Mouse (Mus musculus): ENCODE results near the gene Pcare.
"Not testable (repeated sequence)": the region's sequence is repeated elsewhere in the genome, so short reads cannot be mapped to it uniquely, and the experiment has no call there.

Pcare gene

DNA sequence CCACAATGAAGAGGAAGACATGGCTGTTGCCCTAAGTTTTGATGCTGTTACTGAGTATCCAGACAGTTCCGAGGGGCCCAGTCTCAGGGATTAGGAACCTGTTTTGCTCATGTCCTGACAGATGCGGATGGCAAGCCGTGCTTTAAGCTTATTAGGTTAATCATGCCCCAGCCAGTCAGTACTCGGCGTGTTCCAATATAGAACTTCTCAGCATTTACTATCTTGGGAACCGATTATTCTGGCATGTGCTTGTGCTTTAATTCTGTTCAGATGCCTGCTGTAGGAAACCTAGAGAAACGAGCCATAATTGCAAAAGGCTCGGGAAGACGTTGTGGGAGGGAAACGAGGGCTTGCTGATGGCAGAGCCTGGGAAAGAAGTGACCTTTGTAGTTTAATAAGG is at the start of gene Pcare:
Gene Pcare, minus strand, starts transcription at position 64 of the 400 bp plus-strand sequence.
- no peak for DNase-seq

DNA sequence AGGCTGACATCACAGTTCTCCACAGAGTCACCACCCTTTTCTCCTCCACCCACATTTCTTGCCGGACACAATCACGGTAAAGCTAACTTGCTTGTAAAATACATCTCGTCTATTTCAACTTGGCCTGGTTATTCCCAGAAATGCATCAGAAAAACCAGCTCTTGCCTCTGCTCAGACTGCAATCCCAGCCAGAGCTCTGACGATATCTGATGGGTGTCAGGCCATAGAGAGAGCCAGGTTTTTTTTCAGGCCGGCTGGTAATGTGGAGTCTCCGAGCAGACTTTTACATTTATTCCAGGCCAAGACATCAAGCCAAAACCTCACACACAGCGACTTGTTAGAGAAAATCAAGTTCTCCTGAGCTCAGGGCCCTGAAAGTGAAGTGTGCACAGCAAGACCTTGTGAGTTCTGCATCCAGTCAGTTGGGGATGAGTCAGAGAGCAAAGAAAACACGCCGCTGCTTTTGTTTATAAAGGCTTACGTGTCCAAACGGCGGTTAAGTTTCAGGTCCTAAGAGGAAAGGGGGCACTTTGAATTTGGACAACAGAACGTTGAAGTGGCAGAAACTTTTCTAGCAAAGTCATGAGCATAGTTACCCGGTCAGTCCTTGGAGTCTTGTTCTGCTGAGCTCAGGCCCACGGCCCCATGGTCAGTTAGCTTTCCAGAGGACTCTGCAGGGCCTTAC is 43.0 kb upstream of the Pcare start:
- DNase-seq, result no peak

DNA sequence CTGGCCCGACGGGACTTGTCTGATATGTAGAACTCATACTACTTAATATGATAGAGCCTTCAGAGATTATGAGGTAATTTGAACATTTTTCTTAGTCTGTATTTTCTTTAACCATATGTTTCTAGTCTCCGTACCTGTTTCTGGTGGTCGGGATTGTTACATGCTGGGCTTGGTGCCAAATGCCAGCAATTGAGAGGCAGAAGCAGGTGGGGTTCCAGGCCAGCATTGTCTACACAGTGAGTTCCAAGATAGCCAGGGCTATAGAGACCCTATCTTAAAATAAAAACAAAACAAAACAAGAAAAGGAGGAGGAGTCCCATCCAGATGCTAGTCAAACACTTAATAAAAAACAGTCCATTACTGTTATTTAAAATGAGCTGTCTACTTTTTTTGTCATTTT is 38.9 kb upstream of the Pcare start:
- no peak for DNase-seq

DNA sequence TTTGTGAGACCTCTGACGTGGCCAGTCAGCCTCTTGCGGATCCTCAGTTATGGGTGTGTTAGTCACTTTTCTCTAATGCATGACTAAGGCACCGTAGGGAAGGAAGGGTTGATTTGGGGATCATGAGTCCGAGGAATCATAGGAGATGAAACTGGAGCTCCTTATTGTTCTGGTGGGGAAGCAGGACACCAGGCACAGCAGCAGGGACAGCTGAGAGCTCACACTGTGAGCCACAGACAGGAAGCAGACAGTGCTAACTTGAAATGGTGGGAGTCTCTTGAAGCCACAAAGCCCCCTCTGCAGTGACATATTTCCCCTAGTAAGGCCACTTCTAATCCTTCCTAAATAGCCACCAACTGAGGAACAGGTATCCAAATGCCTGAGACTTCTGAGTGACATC is 38.4 kb upstream of the Pcare start:
- DNase-seq, result no peak

DNA sequence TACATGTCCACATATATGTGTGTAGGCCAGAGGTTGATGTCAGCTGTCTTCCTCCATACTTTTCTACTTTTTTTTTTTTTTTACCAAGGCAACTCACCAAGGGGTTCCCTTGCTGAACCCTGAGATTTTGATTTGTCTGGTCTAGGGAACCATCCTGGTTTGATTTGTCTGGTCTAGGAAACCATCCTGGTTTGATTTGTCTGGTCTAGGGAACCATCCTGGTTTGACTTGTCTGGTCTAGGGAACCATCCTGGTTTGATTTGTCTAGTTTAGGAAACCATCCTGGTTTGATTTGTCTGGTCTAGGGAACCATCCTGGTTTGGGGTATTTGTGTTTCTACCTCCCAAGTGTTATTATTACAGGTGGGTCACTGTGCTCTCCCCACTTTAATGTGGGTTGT is 33.8 kb upstream of the Pcare start:
- DNase-seq, result no peak

DNA sequence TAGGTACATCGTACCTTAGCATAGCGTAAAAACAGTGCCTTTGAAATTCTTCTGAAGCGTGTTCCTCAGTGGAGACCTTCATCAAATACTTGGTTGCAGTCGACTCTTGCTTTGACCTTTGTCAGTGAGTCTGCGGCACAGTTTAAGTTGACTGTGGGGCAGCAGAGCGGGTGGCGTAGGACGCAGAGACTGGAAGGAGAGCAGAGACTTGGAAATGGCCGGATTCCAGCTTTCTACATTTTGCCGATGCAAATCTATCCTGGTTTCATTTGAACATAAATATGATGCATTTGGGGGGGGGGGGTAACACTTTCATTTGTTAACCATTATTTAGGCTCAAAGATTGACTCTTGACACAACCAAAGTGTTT is 30.7 kb upstream of the Pcare start:
- DNase-seq, result no peak

DNA sequence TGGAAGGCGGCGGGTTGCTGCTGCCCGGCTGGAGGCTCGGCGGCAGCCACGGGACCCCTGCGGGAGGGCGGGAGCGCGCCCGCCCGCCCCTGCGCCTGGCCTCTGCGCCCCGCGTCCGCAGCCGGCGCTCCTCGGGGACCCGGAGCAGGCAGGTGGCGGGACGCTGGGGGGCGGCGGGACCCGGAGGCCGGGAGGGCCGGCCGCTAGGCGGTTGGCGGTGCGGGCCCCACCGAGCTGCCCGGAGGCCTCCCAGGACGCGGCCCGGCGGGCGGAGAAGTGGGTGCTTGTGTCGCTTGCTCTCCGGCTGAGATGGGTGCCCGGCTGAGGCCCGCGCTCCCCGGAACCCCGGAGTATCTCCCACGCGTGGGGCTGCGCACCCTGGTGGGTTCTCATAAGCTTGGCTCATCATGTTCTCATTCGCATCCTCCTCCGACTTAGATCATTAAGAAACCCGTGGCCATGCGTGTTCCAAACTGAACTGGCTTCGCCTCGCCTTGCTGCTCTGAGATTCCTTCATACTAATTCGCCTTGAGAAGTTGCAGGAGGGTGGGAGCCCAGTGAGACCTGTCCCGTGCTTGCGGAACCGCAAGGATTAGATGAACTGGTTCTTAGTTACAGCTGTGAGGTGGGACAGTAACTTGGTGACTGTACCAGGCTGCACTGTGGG is 30.1 kb upstream of the Pcare start:
- DNase-seq, result no peak

DNA sequence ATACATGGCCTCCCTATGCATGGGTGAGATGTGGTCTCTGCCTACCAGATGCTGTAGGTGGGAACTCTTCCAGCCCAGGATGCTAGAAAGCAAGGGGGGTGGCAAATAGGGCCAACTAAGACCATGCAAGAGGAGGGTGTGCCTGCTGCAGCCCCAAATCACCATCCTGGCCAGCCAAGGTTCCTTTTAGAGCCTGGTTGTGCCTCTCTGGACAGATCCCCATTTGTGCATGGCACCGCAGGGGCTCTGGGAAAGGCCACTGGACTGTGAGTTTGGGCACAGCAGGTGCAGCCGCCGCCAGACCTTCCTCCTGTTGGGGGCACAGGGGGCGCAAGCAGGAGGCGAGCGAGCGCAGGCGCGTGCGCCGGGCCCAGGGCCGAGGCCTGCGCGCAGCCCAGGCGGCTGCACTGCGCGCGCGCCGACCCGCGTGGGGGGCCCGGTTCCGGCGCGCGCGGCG is 29.6 kb upstream of the Pcare start:
- DNase-seq, result peak; percentile 4

DNA sequence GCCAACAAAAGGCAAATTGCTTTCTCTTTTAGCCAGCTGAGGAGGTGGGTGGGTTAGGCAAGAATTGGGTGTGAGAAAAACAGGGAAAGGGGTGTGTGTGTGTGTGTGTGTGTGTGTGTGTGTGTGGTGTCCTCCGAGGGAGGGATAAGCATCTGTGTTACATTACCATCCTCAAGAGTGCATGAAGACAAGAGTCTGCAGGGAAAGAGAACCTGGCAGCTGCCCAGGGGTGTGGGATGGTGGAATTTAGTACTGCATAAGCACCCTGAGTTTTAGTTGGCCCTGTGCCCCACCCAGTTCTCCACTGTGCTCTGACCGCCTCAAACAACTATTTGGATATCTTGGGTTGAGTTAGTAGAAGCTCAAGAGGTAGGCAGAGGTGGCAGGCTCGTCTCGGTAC is 28.3 kb upstream of the Pcare start:
- no peak for DNase-seq

DNA sequence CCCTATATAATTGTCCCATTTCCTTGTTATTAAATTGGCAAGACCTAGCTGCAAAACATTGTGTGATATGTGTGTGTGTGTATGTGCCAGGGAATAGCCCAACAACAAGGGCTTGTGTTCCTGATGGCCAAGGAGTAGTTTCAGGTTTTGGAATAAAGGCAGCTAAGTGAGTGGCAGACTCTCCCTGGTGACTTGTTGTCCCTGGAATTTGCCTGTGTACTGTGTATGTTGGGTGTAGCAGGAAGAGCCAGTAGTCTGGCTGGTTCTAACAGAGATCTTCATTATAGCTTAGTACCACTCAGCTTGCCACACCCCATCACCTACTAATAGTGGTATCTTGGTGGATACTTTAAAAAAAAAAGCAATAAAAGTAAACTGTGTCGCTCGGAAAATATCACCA is 27.8 kb upstream of the Pcare start:
- no peak for DNase-seq

DNA sequence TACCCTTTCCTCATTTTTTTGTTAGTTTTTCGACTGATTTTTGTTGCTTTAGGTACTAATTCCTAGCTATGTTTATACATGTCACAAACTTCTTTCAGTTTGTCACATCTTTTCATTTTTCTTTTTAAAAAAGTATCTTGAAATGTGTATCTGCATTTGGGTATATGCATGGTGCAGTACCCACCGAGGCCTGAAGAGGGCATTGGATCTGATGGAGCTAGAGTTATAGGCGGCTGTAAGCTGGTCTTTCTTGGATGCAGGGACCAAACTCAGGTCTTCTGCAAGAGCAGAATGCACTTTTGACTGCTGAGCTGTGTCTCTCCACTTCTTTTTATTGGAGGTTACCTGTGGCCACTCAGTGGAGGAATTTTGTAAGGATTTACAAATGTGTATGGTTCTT is 26.0 kb upstream of the Pcare start:
- no peak for DNase-seq

DNA sequence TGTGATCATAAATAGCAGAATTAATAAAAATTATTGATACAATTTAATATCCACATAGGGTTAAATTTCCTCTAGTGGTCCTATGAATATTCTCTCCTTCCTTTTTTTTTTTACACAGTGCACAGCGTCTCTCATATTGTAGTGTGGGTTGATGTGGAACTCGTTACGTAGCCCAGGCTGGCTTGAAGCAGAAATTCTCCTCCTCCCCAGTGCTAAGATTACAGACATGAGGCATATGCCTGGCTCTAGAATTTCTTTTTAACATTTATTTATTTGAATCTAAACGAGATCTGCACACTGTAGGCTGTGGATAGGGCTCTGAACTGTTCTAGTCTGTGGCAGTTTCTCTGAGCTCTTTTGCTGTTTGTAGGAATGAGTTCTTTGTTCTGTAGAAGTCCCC is 22.6 kb upstream of the Pcare start:
- DNase-seq, result no peak

DNA sequence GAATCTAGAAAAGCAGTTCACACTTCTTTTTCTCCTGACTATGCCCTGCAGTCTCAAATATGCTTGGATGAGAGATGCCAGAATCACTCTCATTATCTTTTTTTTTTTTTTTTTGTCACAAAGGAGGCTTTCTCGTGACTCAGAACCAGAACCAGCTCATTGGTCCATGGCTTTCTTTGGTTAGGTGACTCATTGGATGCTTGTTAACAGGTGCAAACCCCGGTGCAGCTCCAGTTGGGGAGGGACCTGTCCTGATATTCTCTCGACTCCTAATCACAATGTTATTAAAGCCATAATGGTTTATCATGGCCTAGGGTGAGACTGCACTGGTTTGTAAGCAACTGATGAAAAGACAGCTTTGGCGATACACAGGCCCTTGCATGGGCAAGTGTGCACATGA is 21.5 kb upstream of the Pcare start:
- no peak for DNase-seq

DNA sequence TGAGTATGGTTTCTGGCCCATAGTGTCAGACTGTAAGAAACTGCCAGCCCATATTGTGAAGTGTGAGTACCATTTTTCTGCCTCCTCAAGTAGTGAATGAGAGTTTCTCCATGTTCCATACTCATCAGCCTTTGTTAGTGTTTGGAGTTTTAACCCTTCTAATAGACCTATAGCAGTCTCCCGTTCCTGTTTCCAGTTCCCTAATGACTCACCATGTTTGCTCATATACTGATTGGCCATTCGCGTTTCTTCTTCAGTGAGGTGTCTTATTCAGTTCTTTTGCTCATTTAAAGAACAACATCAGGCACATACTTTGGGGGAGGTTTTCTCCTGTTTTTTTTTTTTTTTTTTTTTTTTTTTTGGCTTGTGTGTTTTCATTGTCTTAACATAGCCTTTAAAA is 18.0 kb upstream of the Pcare start:
- no peak for DNase-seq

DNA sequence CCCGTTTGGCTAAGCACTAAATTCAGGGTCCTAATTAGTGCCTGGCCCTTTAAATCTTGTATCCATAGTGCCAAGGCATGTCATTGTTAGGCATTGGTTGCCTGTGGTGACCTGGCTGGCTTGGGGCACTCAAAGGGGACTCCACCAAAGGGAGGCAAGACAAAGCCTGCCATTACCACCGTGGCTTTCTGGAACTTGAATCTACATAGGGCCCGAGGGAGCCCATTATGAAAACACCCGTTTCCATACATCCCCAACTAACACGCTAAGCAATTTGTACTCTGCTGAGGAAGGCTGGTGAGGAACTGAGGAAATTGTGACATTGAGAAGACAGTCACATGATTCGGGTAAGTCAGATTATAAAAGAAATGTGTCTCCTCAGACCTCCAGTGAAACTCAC is 16.9 kb upstream of the Pcare start:
- DNase-seq, result no peak

DNA sequence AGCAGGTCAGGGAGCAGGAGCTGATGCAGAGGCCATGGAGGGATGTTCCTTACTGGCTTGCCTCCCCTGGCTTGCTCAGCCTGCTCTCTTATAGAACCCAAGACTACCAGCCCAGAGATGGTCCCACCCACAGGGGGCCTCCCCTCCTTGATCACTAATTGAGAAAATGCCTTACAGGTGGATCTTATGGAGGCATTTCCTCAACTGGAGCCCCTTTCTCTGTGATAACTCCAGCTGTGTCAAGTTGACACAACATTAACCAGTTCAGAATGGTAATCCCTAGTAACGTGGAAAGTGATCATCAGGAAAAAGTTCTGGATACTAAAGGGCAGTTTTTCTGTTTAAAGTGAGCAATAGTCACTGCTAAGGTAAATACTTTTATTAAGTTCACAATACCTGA is 15.5 kb upstream of the Pcare start, which contains the start of gene Clip4:
Gene Clip4, plus strand, starts transcription at position 301 of the 400 bp plus-strand sequence.
- DNase-seq, result not testable (repeated sequence)

DNA sequence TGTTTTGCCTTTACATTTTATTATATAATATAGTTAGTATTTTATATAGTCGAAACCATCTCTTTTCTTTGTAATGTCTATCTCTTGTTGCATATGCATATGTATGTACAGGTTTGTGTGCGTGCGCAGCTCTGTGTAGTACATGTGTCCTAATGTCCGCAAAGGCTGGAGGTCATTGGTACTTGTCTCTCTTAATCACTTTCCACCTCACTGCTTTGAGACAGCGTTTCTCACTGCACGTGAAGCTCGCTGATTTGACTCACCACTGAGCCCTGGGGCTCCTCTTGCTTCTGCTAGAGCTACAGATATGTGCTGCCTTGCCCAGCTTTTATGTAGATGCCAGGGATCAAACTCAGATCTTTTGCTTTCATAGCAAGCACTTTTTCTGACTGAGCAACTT is 7.8 kb upstream of the Pcare start:
- no peak for DNase-seq

DNA sequence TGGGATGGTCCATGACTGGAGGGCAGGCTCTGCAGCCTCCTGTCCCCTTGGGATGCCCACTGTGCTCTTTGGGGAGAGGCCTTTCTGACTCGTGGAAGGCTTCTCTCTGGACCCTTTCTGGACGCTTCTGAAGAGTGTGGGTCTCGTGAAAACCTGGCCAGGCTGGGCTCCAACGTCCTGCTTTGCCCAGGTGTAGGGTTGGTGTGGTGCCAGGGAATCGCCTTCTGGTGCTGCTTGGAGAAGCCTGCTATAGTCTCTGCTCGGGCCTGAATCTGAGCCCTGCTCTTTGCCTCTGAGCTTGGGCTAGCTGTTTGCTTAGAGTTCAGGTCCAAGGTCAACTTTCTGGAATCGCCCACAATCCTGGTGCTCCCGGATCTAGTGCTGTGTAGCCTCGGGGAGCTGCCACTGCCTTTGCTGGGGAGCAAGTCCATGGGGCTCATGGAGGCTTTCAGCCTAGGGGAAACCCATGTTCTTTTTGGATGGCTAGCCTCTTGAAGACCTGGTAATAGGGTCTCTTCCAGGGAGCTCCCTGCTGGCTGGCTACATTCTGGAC is 3.0 kb downstream of the Pcare start:
- no peak for DNase-seq

DNA sequence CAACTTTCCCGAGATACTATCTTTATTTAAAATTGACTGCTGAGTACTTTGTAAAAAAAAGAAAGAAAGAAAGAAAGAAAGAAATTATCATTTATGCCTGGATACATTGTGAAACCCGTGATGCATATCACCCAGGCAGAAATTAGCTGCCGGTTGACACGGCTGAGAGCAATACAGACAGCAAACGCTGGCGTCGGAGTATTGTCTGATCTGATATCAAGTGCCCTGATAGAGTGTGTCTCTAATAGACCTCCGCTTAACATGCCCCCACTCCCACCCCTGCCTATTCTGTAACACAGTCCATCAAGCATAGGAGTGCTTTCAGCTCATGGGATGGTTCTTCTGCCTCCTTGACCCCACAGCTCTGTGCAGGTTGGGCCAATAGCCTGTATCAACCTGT is 5.1 kb downstream of the Pcare start:
- DNase-seq, result no peak

DNA sequence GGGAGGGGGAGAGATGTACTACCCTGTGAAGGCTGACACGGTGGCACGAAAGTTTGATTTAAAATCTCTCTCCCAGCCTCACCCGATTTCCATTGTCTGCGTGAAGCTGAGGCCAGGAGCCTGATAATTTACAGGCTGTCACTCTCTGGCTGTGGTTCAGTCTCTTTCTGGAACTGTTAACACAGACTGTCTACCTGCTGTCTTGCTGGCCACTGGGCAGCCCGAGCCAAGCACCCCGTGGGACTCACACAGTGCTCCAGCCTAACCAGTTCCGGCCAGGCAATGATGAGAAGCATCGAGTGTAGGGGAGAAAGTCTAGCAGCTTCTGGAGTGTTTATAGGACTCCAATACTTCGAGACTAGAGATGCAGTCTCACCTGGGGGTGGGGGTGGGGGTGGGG is 6.6 kb downstream of the Pcare start:
- DNase-seq, result peak; percentile 72

DNA sequence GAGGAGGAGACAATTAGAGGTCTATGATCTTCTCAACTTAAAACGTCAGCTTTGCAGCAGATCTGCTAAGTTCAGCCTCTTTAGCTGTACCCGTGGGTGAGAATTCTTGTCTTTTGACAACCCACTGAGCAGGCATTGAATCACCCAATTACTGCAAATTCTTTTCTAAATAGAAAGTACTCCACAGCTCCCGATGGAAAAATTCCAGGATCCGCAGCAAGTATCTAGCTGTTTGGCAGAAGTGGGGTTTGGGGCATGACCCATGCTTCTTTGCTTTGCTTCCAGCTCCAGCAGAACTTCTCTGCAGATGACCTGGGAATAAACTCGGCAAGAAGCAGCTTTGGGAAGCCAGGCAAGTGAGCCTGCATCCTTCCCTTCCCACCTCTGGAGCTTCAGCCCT is 9.8 kb downstream of the Pcare start:
- DNase-seq, result no peak

DNA sequence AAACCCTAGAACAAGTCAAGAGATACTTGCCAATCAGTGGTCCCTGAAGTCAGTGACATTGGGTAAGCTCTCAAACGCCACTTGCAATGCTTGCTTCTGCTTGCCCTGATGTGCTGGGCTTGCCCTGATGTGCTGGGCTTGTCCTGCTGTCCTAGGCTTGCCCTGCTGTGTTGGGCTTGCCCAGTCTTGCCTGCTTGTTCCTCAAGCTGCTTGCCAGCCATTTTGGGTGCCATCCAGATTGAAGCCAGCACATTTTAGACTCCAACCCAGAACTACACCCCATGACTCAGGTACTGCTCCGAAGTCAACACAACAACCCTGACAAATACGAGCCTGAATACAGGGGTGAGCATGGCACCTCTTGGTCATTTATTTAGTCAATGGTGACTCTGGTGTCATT is 10.5 kb downstream of the Pcare start:
- no peak for DNase-seq

DNA sequence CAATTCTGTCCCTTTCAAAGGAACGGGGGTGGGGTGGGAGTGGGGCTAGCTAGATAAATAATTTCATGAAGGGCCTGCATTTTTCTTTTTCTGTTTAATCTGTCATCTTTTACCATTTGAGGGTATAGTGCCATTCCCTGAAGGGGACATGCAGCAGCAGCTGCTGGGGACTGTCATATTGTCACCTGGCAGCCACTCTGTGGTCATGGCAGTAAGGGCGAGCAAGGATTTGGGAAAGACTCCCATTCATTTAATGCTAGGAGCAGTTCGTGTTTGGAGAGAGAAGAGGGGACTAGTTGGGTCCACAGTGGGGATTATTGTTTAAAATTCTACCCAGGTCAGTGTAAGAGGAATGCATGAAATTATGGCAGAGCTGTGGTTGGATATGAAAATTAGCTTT is 16.3 kb downstream of the Pcare start:
- no peak for DNase-seq

DNA sequence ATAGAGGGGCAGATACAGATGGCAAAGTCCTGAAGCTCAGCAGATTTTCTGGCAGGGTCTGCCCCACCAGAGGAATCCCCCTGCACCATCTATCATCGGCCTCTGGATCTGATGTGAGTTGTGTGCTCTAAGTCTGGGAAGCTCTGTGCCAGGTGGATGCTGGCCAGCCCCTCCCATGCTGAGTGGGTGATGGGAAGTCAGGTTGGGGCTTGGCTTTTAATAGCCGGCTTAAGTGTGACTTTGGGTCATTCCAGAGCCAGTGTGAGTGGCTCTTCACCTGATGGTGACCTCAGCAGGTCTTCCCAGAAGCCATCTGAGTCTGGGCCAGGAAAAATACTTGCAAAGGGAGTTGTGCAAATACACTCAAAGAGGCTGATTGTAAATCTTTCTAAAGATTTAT is 22.0 kb downstream of the Pcare start:
- no peak for DNase-seq

DNA sequence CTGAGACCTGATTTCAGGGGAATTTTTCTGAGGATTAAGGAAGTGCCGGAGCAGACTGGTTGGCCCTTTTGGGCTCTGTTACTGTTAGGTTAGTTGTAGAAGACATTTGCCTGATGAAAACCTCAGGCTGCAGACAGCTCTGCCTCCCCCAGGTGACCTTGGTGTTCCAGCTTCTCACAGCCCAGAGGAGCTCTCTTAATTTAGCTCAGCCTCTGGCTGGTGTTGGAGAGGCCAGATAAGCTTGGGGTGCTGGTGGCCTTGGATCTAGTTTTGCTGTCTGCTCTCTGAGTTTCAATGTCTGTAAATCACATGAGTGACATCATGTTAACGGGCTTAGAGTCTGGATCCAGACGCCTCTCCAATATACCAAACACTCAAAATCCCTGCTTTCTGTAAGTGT is 31.7 kb downstream of the Pcare start:
- DNase-seq, result no peak
